Mouse (Mus musculus): Measurements from ENCODE around the gene Lcn2. TPM values are rescaled to one million over a fixed set of nuclear protein-coding genes. Genes with fewer than 3 reads are reported as not detected.
"Not testable (repeated sequence)": the region's sequence is repeated elsewhere in the genome, so short reads cannot be mapped to it uniquely, and the experiment has no call there.

The Lcn2 gene
- polyA plus RNA-seq, 1 experiment from 2014 or later, result not detected

DNA sequence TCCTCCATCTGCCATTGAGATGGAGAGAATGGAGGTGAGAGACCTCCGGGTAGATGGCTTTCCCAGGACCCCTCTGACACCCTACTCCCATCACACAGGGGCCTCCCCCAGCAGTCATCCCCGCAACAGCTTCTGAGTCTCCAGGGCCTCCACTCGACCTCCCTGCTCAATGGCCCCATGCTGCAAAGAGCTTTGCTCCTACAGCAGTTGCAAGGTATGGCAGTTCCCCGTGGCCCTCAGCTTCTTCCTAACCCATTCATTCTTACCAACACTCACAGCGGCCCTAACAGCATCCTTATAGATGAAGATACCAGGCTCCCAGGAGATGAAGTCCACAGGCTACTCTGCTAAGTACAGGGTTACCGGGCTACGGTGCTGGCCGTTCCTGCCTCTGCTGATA, 23.9 kb downstream of the Lcn2 start:
- ATAC-seq (ENCODE audit: low FRiP score, low TSS enrichment), result no peak
- Histone ChIP-seq H3K27me3 (ENCODE audit: control insufficient read depth, insufficient read depth, low read length) (peaks cover 4% of the 10 kb centered on the region; the same call in 1 of the 2 replicates), H3K4me1 (ENCODE audit: control insufficient read depth, insufficient read depth, low read length) (peaks cover 18% of the 10 kb centered on the region), H3K27ac (replicated peaks; ENCODE audit: low read depth, low read length) (no peak overlapping the region), H3K36me3 (ENCODE audit: control insufficient read depth, insufficient read depth, low read length) (peaks cover 29% of the 10 kb centered on the region), H3K4me3 (replicated peaks; ENCODE audit: low read depth, low read length) (peak overlapping the region; percentile 81; the same call in 1 of the 2 replicates), H3K4me2 (ENCODE audit: low read length) (peak overlapping the region; percentile 88), H3K9me3 (ENCODE audit: control insufficient read depth, low read length) (no peaks in the 10 kb centered on the region), H3K9ac (replicated peaks; ENCODE audit: low read length) (no peak overlapping the region; the same call in 1 of the 2 replicates)
- 88% methylated on average over 8 of the region's 8 CpGs for WGBS
- no peak for DNase-seq

DNA sequence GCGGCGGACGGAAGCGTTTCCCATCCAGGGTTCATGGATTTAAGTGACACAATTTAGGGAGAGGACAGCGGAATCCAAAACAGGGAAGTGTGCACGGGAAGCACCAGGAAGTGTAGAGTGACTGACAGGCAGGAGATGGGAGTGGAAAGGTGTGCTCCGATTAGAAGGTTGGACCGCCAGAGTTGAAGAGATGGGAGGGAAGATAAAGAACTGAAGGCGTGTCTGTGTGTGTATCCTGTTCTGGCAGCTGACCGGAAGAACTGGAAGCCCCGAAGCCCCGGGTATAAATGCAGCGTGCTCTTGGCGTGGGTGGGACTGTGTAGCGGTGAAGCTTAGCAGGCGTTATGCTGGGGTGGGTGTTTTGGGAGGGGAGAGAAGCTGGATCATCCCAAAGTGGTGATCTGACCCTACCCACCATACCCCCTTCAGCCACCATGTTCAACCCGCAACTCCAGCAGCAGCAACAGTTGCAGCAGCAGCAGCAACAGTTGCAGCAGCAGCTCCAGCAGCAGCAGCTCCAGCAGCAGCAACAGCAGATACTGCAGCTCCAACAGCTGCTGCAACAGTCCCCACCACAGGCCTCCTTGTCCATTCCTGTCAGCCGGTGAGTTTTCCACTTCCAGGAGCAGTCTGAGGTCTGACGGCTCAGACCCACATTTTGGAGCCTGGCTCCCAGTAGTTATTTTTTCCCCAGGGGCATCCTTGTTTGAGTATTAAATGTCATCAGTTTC, 24.5 kb downstream of the Lcn2 start:
- Histone ChIP-seq H3K4me3 (replicated peaks; ENCODE audit: low read depth, low read length) (peak overlapping the region; percentile 81), H3K9me3 (ENCODE audit: control insufficient read depth, low read length) (no peaks in the 10 kb centered on the region), H3K27ac (replicated peaks; ENCODE audit: low read depth, low read length) (peak overlapping the region; percentile 86), H3K4me2 (ENCODE audit: low read length) (peak overlapping the region; percentile 88), H3K27me3 (ENCODE audit: control insufficient read depth, insufficient read depth, low read length) (peaks cover 4% of the 10 kb centered on the region; the same call in 1 of the 2 replicates), H3K4me1 (ENCODE audit: control insufficient read depth, insufficient read depth, low read length) (peaks cover 18% of the 10 kb centered on the region), H3K9ac (replicated peaks; ENCODE audit: low read length) (peak overlapping the region; percentile 86), H3K36me3 (ENCODE audit: control insufficient read depth, insufficient read depth, low read length) (peaks cover 29% of the 10 kb centered on the region)
- WGBS, result 10% methylated on average over 19 of the region's 19 CpGs
- ATAC-seq (ENCODE audit: low FRiP score, low TSS enrichment) (peak; percentile 51; the same call in 1 of the 2 replicates), DNase-seq (peak; percentile 40)

DNA sequence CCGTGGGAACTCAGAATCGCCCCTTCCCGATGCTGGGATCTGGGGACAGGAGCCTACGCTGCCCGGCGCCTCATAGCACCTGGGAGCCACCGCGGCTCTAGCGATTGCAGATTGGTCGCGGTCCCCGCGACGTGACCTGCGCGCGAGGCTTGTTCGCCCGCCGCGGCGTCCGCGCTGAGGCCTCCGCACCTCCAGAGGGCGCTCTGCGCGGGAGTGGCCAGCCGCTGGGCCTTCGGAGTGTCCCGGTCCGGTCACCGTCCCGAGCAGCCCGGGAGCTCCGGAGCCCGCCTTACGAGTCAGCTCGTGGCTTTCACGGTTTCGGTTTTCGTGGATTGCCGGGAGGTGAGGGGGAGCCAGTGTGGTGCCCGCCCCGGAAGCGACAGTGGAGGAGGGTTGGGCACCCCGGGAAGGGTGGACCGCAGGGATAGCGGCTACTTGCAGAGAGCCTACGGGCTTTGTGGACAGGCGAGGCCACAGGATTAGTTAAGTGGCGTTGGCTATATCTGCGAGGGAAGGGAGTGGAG, 25.2 kb downstream of the Lcn2 start:
- Histone ChIP-seq H3K4me2 (ENCODE audit: low read length) (peak overlapping the region; percentile 88), H3K27ac (replicated peaks; ENCODE audit: low read depth, low read length) (peak overlapping the region; percentile 86), H3K27me3 (ENCODE audit: control insufficient read depth, insufficient read depth, low read length) (peaks cover 4% of the 10 kb centered on the region; the same call in 1 of the 2 replicates), H3K4me3 (replicated peaks; ENCODE audit: low read depth, low read length) (peak overlapping the region; percentile 81), H3K4me1 (ENCODE audit: control insufficient read depth, insufficient read depth, low read length) (peaks cover 18% of the 10 kb centered on the region), H3K36me3 (ENCODE audit: control insufficient read depth, insufficient read depth, low read length) (peaks cover 22% of the 10 kb centered on the region), H3K9me3 (ENCODE audit: control insufficient read depth, low read length) (no peaks in the 10 kb centered on the region), H3K9ac (replicated peaks; ENCODE audit: low read length) (peak overlapping the region; percentile 86)
- ATAC-seq (ENCODE audit: low FRiP score, low TSS enrichment), result peak; percentile 84
- DNase-seq, result peak; percentile 95
- whole genome bisulfite sequencing, result under 1% methylated on average over 53 of the region's 53 CpGs

DNA sequence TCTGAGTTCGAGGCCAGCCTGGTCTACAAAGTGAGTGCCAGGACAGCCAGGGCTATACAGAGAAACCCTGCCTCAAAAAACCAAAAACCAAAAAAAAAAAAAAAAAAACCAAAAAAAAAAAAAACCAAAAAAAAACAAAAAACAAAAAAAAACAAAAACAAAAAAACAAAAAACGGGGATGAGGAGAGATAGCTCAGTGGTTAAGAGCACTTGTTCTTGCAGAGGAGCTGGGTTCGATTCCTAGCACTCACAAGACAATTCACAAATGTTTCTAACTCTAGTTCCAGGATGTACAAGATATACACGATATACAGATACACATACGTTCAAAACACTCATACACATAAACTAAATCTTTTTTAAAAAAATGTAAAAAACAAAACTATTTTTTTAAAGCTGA, 25.8 kb downstream of the Lcn2 start:
- H3K4me2 ChIP-seq (ENCODE audit: low read length), result peak overlapping the region; percentile 88
- peak overlapping the region; percentile 81 for H3K4me3 ChIP-seq (replicated peaks; ENCODE audit: low read depth, low read length)
- H3K27me3 ChIP-seq (ENCODE audit: control insufficient read depth, insufficient read depth, low read length); DNase-seq; ATAC-seq (ENCODE audit: low FRiP score, low TSS enrichment); H3K9me3 ChIP-seq (ENCODE audit: control insufficient read depth, low read length): not testable (repeated sequence)
- H3K36me3 ChIP-seq (ENCODE audit: control insufficient read depth, insufficient read depth, low read length), result peaks cover 18% of the 10 kb centered on the region
- peak overlapping the region; percentile 86; the same call in 1 of the 2 replicates for H3K9ac ChIP-seq (replicated peaks; ENCODE audit: low read length)
- WGBS, result 51% methylated on average over 5 of the region's 5 CpGs
- 0 out of 2 replicates have a peak overlapping the region, but pooled peaks have one; percentile 86 for H3K27ac ChIP-seq (replicated peaks; ENCODE audit: low read depth, low read length)
- H3K4me1 ChIP-seq (ENCODE audit: control insufficient read depth, insufficient read depth, low read length), result peaks cover 18% of the 10 kb centered on the region

DNA sequence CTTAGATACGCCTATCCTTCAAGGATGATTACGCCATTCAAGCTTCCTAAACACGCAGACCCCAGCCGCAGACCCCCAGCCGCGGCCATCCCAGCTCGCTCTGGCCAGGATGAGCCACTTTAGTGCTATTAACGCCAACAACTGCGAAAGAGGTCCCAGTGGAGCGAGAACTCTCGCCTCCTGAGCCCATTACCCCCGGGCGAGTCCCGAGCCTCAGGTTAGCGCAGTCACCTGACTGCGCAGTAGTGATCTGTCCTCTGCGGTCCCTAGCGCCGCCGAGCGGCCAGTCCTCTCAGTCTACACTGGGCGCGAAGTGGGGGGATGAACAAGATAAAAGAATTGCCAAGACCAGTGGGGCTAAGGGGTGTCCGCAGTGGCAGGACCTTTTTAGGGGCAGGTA, 26.6 kb downstream of the Lcn2 start:
- H3K9me3 ChIP-seq (ENCODE audit: control insufficient read depth, low read length), result no peaks in the 10 kb centered on the region
- H3K27me3 ChIP-seq (ENCODE audit: control insufficient read depth, insufficient read depth, low read length), result peaks cover 4% of the 10 kb centered on the region; the same call in 1 of the 2 replicates
- DNase-seq (peak; percentile 44), ATAC-seq (ENCODE audit: low FRiP score, low TSS enrichment) (no peak)
- H3K4me3 ChIP-seq (replicated peaks; ENCODE audit: low read depth, low read length), result peak overlapping the region; percentile 21
- peaks cover 18% of the 10 kb centered on the region for H3K4me1 ChIP-seq (ENCODE audit: control insufficient read depth, insufficient read depth, low read length)
- peak overlapping the region; percentile 44; the same call in 1 of the 2 replicates for H3K9ac ChIP-seq (replicated peaks; ENCODE audit: low read length)
- H3K27ac ChIP-seq (replicated peaks; ENCODE audit: low read depth, low read length), result no peak overlapping the region
- 1% methylated on average over 24 of the region's 24 CpGs for WGBS
- peaks cover 10% of the 10 kb centered on the region for H3K36me3 ChIP-seq (ENCODE audit: control insufficient read depth, insufficient read depth, low read length)
- H3K4me2 ChIP-seq (ENCODE audit: low read length), result peak overlapping the region; percentile 55

DNA sequence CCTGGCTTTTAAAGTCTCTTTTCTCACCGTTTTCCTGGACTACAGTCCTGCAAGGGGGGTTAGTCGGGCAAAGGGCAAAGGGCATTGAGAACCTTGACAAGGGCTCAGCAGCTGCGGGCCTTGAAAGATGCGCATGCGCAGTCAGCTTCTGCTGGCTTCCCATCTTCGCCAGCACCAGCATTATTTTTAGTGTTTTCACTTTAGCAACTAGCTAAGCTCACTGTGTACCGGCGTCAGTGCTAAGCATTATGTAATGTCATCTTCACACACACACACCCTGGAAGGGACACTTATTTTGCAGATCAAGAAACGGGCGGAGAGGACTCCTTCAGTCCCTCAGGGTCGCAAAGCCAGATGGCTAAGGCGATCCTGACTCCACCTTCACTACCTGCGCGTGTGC, 27.3 kb downstream of the Lcn2 start:
- 7% methylated on average over 14 of the region's 14 CpGs for WGBS
- DNase-seq (peak; percentile 86), ATAC-seq (ENCODE audit: low FRiP score, low TSS enrichment) (no peak)
- Histone ChIP-seq H3K27ac (replicated peaks; ENCODE audit: low read depth, low read length) (no peak overlapping the region), H3K4me2 (ENCODE audit: low read length) (peak overlapping the region; percentile 55), H3K4me3 (replicated peaks; ENCODE audit: low read depth, low read length) (peak overlapping the region; percentile 23; the same call in 1 of the 2 replicates), H3K9ac (replicated peaks; ENCODE audit: low read length) (no peak overlapping the region), H3K9me3 (ENCODE audit: control insufficient read depth, low read length) (no peaks in the 10 kb centered on the region), H3K27me3 (ENCODE audit: control insufficient read depth, insufficient read depth, low read length) (peaks cover 4% of the 10 kb centered on the region; the same call in 1 of the 2 replicates), H3K36me3 (ENCODE audit: control insufficient read depth, insufficient read depth, low read length) (0 out of 2 replicates have a peak, but pooled peaks cover 3% of the 10 kb centered on the region), H3K4me1 (ENCODE audit: control insufficient read depth, insufficient read depth, low read length) (peaks cover 18% of the 10 kb centered on the region)

DNA sequence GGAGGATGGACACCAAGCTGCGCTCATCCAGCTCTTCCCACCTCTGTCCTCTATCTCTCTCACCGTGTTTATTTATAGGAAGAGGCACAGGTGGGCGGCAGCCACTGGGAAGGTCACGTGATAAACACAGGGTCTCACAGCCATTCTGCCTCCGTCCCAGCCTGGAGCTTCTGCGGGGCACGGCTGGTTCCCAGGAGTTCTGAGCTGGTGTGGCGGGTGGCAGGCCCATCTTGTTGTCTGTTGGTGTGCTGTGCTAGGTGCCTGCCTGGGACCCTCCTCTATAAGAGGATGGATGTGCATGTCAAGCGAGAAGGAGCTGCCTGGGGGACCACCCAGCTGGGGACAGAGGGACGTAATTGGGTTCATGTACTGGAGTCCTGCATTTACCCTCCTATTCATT, 29.7 kb downstream of the Lcn2 start:
- Histone ChIP-seq H3K36me3 (ENCODE audit: control insufficient read depth, insufficient read depth, low read length) (no peaks in the 10 kb centered on the region), H3K4me2 (ENCODE audit: low read length) (no peak overlapping the region), H3K27ac (replicated peaks; ENCODE audit: low read depth, low read length) (no peak overlapping the region), H3K4me3 (replicated peaks; ENCODE audit: low read depth, low read length) (no peak overlapping the region), H3K27me3 (ENCODE audit: control insufficient read depth, insufficient read depth, low read length) (peaks cover 4% of the 10 kb centered on the region; the same call in 1 of the 2 replicates), H3K4me1 (ENCODE audit: control insufficient read depth, insufficient read depth, low read length) (peaks cover 9% of the 10 kb centered on the region), H3K9ac (replicated peaks; ENCODE audit: low read length) (no peak overlapping the region), H3K9me3 (ENCODE audit: control insufficient read depth, low read length) (no peaks in the 10 kb centered on the region)
- 65% methylated on average over 10 of the region's 10 CpGs for WGBS
- ATAC-seq (ENCODE audit: low FRiP score, low TSS enrichment), result no peak
- no peak for DNase-seq

DNA sequence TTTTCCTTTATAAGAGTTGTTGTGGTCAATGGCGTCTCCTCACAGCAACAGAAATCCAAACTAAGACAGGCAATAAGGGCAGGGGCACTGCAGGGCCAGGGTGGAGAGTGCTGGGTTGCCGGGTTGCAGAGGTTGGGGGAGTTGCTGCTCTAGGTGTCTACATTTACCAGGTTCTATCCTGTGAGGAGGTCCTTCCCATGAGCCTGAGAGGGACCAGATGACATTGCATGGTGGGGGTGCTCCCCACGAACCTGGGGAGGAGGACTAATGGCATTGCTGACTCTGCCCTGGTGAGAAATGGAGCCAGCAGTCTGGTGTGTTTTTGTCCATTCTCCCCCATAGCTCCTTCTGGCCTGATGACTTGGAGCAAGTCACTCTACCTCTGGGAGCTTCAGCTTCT, 30.3 kb downstream of the Lcn2 start:
- Histone ChIP-seq H3K9me3 (ENCODE audit: control insufficient read depth, low read length) (no peaks in the 10 kb centered on the region), H3K27ac (replicated peaks; ENCODE audit: low read depth, low read length) (no peak overlapping the region), H3K27me3 (ENCODE audit: control insufficient read depth, insufficient read depth, low read length) (peaks cover 4% of the 10 kb centered on the region; the same call in 1 of the 2 replicates), H3K4me1 (ENCODE audit: control insufficient read depth, insufficient read depth, low read length) (peaks cover 9% of the 10 kb centered on the region), H3K36me3 (ENCODE audit: control insufficient read depth, insufficient read depth, low read length) (no peaks in the 10 kb centered on the region), H3K4me3 (replicated peaks; ENCODE audit: low read depth, low read length) (no peak overlapping the region), H3K9ac (replicated peaks; ENCODE audit: low read length) (no peak overlapping the region), H3K4me2 (ENCODE audit: low read length) (no peak overlapping the region)
- 79% methylated on average over 3 of the region's 3 CpGs for WGBS
- no peak for DNase-seq
- no peak for ATAC-seq (ENCODE audit: low FRiP score, low TSS enrichment)
